Mouse (Mus musculus) ES-Bruce4 (cell line): ENCODE data around the gene Ralgps1. TPM values are rescaled to one million over a fixed set of nuclear protein-coding genes. Genes with fewer than 3 reads are reported as not detected.

Experiments used
- H3K27ac ChIP-seq: 2 replicates; pipeline ENCODE4 v1.5.1; 2012; ENCODE audit warnings: low read length, inconsistent platforms; ENCODE audit not compliant: insufficient read depth
- H3K27me3 ChIP-seq: 2 replicates; pipeline ENCODE4 v1.6.1; 2012; ENCODE audit warnings: mild to moderate bottlenecking, low read length, inconsistent platforms; ENCODE audit not compliant: control insufficient read depth, poor library complexity, insufficient read depth, severe bottlenecking
- H3K36me3 ChIP-seq: 2 replicates; pipeline ENCODE4 v1.6.1; 2012; ENCODE audit warnings: inconsistent platforms, mild to moderate bottlenecking, low read length, moderate library complexity; ENCODE audit not compliant: control insufficient read depth, poor library complexity, insufficient read depth, severe bottlenecking
- H3K4me1 ChIP-seq: one replicate; pipeline ENCODE4 v1.8.1; 2011; ENCODE audit warnings: low read length; ENCODE audit not compliant: control insufficient read depth, insufficient read depth
- H3K4me3 ChIP-seq: 2 replicates; pipeline ENCODE4 v1.5.1; 2011; ENCODE audit warnings: low read depth, mild to moderate bottlenecking, low read length
- H3K9ac ChIP-seq: 2 replicates; pipeline ENCODE4 v1.6.1; 2012; ENCODE audit warnings: low read depth, mild to moderate bottlenecking, inconsistent platforms; ENCODE audit not compliant: poor library complexity, severe bottlenecking
- H3K9me3 ChIP-seq: replicated peaks from 2 replicates; pipeline ENCODE4 v1.6.1; 2012; ENCODE audit warnings: mild to moderate bottlenecking, low read length, inconsistent platforms; ENCODE audit not compliant: control insufficient read depth, poor library complexity, insufficient read depth, severe bottlenecking
- CTCF ChIP-seq: IDR thresholded peaks from one replicate; pipeline ENCODE4 v1.8.1; 2011; ENCODE audit warnings: low read depth, low read length
- EP300 ChIP-seq: IDR thresholded peaks from 2 replicates; pipeline ENCODE4 v1.6.1; 2011; ENCODE audit warnings: low read depth, low read length; ENCODE audit not compliant: insufficient read depth
- POLR2A ChIP-seq: IDR thresholded peaks from one replicate; pipeline ENCODE4 v1.8.1; 2011; ENCODE audit warnings: low read length; ENCODE audit not compliant: insufficient read depth
- polyA plus RNA-seq: library from polyadenylated mRNA; stranded (reverse); fragments of >200 nt; gene quantifications from 2 replicates; pipeline ENCODE4 v1.2.4, GENCODE M21; 2011; ENCODE audit warnings: low read depth; ENCODE audit not compliant: missing spikeins, insufficient read depth, insufficient read length

Gene Ralgps1
- polyA plus RNA-seq, 1 experiment: 17.0 TPM

DNA sequence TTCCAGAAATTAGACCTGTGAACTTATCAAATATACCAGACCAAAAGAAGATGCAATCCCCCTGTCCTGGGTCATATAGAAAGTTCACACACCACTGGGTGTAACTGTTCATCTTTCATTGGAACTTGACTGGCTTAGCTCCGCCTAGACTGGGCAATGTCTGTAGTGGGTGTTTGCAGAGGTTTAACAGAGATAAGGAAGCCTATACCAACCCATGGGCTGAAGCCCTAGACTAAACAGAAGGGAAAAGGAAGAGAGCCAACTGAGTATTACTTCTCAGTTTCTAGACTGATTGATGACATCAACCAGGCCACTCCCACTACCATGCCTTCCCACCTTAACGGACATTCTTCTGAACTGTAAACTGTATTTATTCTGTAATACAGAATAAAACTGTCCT lies 79.2 kb downstream of the Ralgps1 start:
- H3K9ac ChIP-seq: no peak overlapping the region
- H3K27ac ChIP-seq: no peak overlapping the region
- H3K36me3 ChIP-seq: no peaks in the 10 kb centered on the region
- H3K4me1 ChIP-seq: no peaks in the 10 kb centered on the region
- no peaks in the 10 kb centered on the region for H3K27me3 ChIP-seq
- H3K9me3 ChIP-seq: no peaks in the 10 kb centered on the region
- TF ChIP-seq EP300: no peak
- TF ChIP-seq CTCF: no peak
- no peak overlapping the region for H3K4me3 ChIP-seq

DNA sequence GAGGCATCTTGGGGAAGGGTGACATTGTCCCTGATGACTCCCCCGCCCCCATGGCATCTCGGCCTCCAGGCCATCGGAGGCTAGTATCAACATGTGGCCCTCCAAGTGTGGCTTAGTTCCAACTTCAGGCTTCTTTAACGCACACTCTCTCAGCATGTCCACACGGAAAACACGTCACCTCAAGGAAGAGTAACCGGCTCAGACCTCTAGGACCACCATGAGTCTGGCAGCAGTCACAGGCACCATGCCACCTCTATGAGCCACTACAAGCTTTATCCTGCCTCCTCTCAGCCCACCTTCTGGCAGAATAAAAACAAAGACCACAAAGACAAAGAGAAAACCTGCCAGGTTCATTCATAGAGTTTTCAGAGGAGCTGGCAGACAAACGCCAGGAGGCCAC lies 80.8 kb downstream of the Ralgps1 start:
- Histone ChIP-seq H3K36me3 (no peaks in the 10 kb centered on the region), H3K4me3 (no peak overlapping the region), H3K4me1 (no peaks in the 10 kb centered on the region), H3K27me3 (no peaks in the 10 kb centered on the region), H3K9me3 (no peaks in the 10 kb centered on the region), H3K9ac (no peak overlapping the region), H3K27ac (no peak overlapping the region)
- TF ChIP-seq CTCF: no peak
- no peak for TF ChIP-seq EP300
- TF ChIP-seq POLR2A: no peak

- Histone ChIP-seq H3K9ac (no peak overlapping the region), H3K27me3 (no peaks in the 10 kb centered on the region)
Measured at GRCm38 (mm10) chr2:33288837-33289236, 82.4 kb downstream of the Ralgps1 start.

GRCm38 (mm10) chr2:33283674-33284073 lies 87.6 kb downstream of the Ralgps1 start:
- no peak overlapping the region for H3K9ac ChIP-seq
- no peak for TF ChIP-seq CTCF
- TF ChIP-seq EP300: no peak
- TF ChIP-seq POLR2A: no peak
- H3K9me3 ChIP-seq: no peaks in the 10 kb centered on the region
- H3K36me3 ChIP-seq: no peaks in the 10 kb centered on the region
- H3K4me3 ChIP-seq: no peak overlapping the region
- H3K27me3 ChIP-seq: no peaks in the 10 kb centered on the region
- H3K27ac ChIP-seq: no peak overlapping the region
- H3K4me1 ChIP-seq: no peaks in the 10 kb centered on the region

More at GRCm38 (mm10) chr2:33288837-33289236, 82.4 kb downstream of the Ralgps1 start:
- no peaks in the 10 kb centered on the region for H3K36me3 ChIP-seq
- H3K9me3 ChIP-seq: no peaks in the 10 kb centered on the region
- no peak overlapping the region for H3K27ac ChIP-seq
- TF ChIP-seq CTCF: no peak
- no peak for TF ChIP-seq EP300
- TF ChIP-seq POLR2A: no peak
- H3K4me1 ChIP-seq: no peaks in the 10 kb centered on the region
- no peak overlapping the region for H3K4me3 ChIP-seq

- Histone ChIP-seq H3K4me1 (no peaks in the 10 kb centered on the region), H3K4me3 (no peak overlapping the region), H3K27ac (no peak overlapping the region), H3K9ac (no peak overlapping the region), H3K9me3 (no peaks in the 10 kb centered on the region), H3K36me3 (no peaks in the 10 kb centered on the region), H3K27me3 (no peaks in the 10 kb centered on the region)
- no peak for TF ChIP-seq EP300
- no peak for TF ChIP-seq POLR2A
- no peak for TF ChIP-seq CTCF
Measured at GRCm38 (mm10) chr2:33282877-33283276, 88.4 kb downstream of the Ralgps1 start.

DNA sequence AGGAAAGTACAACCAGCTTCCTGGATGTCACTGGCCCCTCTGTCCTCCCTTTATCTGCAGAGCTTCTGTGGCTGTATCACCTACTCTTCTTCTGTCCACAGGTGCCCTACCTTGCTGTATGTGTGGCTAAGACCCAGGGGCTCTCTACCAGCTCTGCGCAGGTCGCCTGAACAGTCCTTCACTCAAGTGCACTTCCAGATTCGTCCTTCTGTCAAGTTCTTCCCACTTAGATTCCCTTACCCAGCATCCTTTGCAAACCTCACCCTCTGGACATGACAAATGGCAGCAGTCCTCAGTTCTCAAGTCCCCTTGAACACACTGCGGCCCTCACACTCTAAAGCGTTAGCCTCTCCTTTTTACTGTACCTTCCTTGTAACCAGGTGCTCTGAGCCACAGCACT lies 89.5 kb downstream of the Ralgps1 start:
- Histone ChIP-seq H3K9me3 (no peaks in the 10 kb centered on the region), H3K27ac (no peak overlapping the region), H3K27me3 (no peaks in the 10 kb centered on the region), H3K9ac (no peak overlapping the region), H3K4me3 (no peak overlapping the region), H3K4me1 (no peaks in the 10 kb centered on the region), H3K36me3 (no peaks in the 10 kb centered on the region)
- no peak for TF ChIP-seq POLR2A
